Mouse (Mus musculus): ENCODE data around the gene Llgl1. TPM values are rescaled to one million over a fixed set of nuclear protein-coding genes. Genes with fewer than 3 reads are reported as not detected.

Gene Llgl1
- total and polyA plus RNA-seq, 2 experiments from 2014 or later = 13.5 to 33.0 TPM

GRCm38 (mm10) chr11:60727392-60728140, 28.0 kb downstream of the Llgl1 start:
- peaks cover 45% of the 10 kb centered on the region for H3K36me3 ChIP-seq (replicated peaks; ENCODE audit: control insufficient read depth, insufficient read depth, low read length)
- ATAC-seq (ENCODE audit: insufficient read depth, low read depth) (peak; percentile 7; the same call in 1 of the 2 replicates), DNase-seq (ENCODE audit: low spot score) (no peak)
- peak overlapping the region; percentile 91 for H3K9ac ChIP-seq (replicated peaks; ENCODE audit: low read depth, low read length)
- H3K4me3 ChIP-seq (ENCODE audit: low read depth, low read length) = peak overlapping the region; percentile 89
- TF ChIP-seq CTCF (IDR thresholded peaks at IDR 0.05; ENCODE audit: low read depth) (no peak), EP300 (IDR thresholded peaks at IDR 0.05; ENCODE audit: low read depth) (no peak)
- H3K9me3 ChIP-seq (replicated peaks; ENCODE audit: control insufficient read depth, low read length) = no peaks in the 10 kb centered on the region
- H3K27me3 ChIP-seq (ENCODE audit: control insufficient read depth, insufficient read depth, low read length) = no peaks in the 10 kb centered on the region
- H3K4me2 ChIP-seq (ENCODE audit: low read depth, low read length) = peak overlapping the region; percentile 61
- WGBS = 4% methylated on average over 12 of the region's 12 CpGs
- H3K27ac ChIP-seq (ENCODE audit: low read depth) = peak overlapping the region; percentile 91
- peaks cover 22% of the 10 kb centered on the region for H3K4me1 ChIP-seq (ENCODE audit: control insufficient read depth, insufficient read depth)

- peak; percentile 89 for ATAC-seq (ENCODE audit: insufficient read depth, low read depth)
Measured at GRCm38 (mm10) chr11:60728260-60728761, 28.8 kb downstream of the Llgl1 start, which contains the start of gene Mief2. Gene Mief2, plus strand, starts transcription at chr11:60728398.

GRCm38 (mm10) chr11:60729217-60729641, 29.7 kb downstream of the Llgl1 start:
- H3K4me2 ChIP-seq (ENCODE audit: low read depth, low read length) = peak overlapping the region; percentile 61
- H3K36me3 ChIP-seq (replicated peaks; ENCODE audit: control insufficient read depth, insufficient read depth, low read length) = peaks cover 32% of the 10 kb centered on the region
- no peak for TF ChIP-seq EP300 (IDR thresholded peaks at IDR 0.05; ENCODE audit: low read depth)
- TF ChIP-seq CTCF (IDR thresholded peaks at IDR 0.05; ENCODE audit: low read depth) = no peak
- H3K4me1 ChIP-seq (ENCODE audit: control insufficient read depth, insufficient read depth) = peaks cover 22% of the 10 kb centered on the region
- H3K9me3 ChIP-seq (replicated peaks; ENCODE audit: control insufficient read depth, low read length) = no peaks in the 10 kb centered on the region
- ATAC-seq (ENCODE audit: insufficient read depth, low read depth) = no peak
- H3K4me3 ChIP-seq (ENCODE audit: low read depth, low read length) = peak overlapping the region; percentile 89
- H3K9ac ChIP-seq (replicated peaks; ENCODE audit: low read depth, low read length) = 0 out of 2 replicates have a peak overlapping the region, but pooled peaks have one; percentile 91
- peak overlapping the region; percentile 91 for H3K27ac ChIP-seq (ENCODE audit: low read depth)
- DNase-seq (ENCODE audit: low spot score) = no peak
- 66% methylated on average over 6 of the region's 6 CpGs for WGBS
- no peaks in the 10 kb centered on the region for H3K27me3 ChIP-seq (ENCODE audit: control insufficient read depth, insufficient read depth, low read length)

More at GRCm38 (mm10) chr11:60728260-60728761, 28.8 kb downstream of the Llgl1 start, which contains the start of gene Mief2:
- H3K4me1 ChIP-seq (ENCODE audit: control insufficient read depth, insufficient read depth) = peaks cover 22% of the 10 kb centered on the region
- H3K27me3 ChIP-seq (ENCODE audit: control insufficient read depth, insufficient read depth, low read length) = no peaks in the 10 kb centered on the region
- peak within 1 kb of the TSS; percentile 91 for H3K9ac ChIP-seq (replicated peaks; ENCODE audit: low read depth, low read length)
- H3K27ac ChIP-seq (ENCODE audit: low read depth) = peak within 1 kb of the TSS; percentile 91
- TF ChIP-seq CTCF (IDR thresholded peaks at IDR 0.05; ENCODE audit: low read depth) (no peak; the same call in 1 of the 2 replicates), EP300 (IDR thresholded peaks at IDR 0.05; ENCODE audit: low read depth) (no peak)
- DNase-seq (ENCODE audit: low spot score) = peak; percentile 97
- H3K9me3 ChIP-seq (replicated peaks; ENCODE audit: control insufficient read depth, low read length) = no peaks in the 10 kb centered on the region
- H3K4me2 ChIP-seq (ENCODE audit: low read depth, low read length) = peak within 1 kb of the TSS; percentile 61
- peak within 1 kb of the TSS; percentile 89 for H3K4me3 ChIP-seq (ENCODE audit: low read depth, low read length)
- WGBS = under 1% methylated on average over 44 of the region's 44 CpGs
- peaks cover 41% of the 10 kb centered on the region for H3K36me3 ChIP-seq (replicated peaks; ENCODE audit: control insufficient read depth, insufficient read depth, low read length)

GRCm38 (mm10) chr11:60730169-60730568, 30.6 kb downstream of the Llgl1 start:
- peaks cover 23% of the 10 kb centered on the region for H3K36me3 ChIP-seq (replicated peaks; ENCODE audit: control insufficient read depth, insufficient read depth, low read length)
- ATAC-seq (ENCODE audit: insufficient read depth, low read depth) (no peak), DNase-seq (ENCODE audit: low spot score) (no peak)
- H3K4me2 ChIP-seq (ENCODE audit: low read depth, low read length) = no peak overlapping the region
- H3K27ac ChIP-seq (ENCODE audit: low read depth) = no peak overlapping the region
- H3K9ac ChIP-seq (replicated peaks; ENCODE audit: low read depth, low read length) = no peak overlapping the region
- WGBS = 76% methylated on average over 9 of the region's 9 CpGs
- H3K9me3 ChIP-seq (replicated peaks; ENCODE audit: control insufficient read depth, low read length) = no peaks in the 10 kb centered on the region
- peaks cover 22% of the 10 kb centered on the region for H3K4me1 ChIP-seq (ENCODE audit: control insufficient read depth, insufficient read depth)
- H3K27me3 ChIP-seq (ENCODE audit: control insufficient read depth, insufficient read depth, low read length) = no peaks in the 10 kb centered on the region
- TF ChIP-seq CTCF (IDR thresholded peaks at IDR 0.05; ENCODE audit: low read depth) (no peak), EP300 (IDR thresholded peaks at IDR 0.05; ENCODE audit: low read depth) (no peak)
- no peak overlapping the region for H3K4me3 ChIP-seq (ENCODE audit: low read depth, low read length)

GRCm38 (mm10) chr11:60731251-60731650, 31.7 kb downstream of the Llgl1 start:
- H3K4me1 ChIP-seq (ENCODE audit: control insufficient read depth, insufficient read depth) = peaks cover 16% of the 10 kb centered on the region

More at GRCm38 (mm10) chr11:60731251-60731650, 31.7 kb downstream of the Llgl1 start:
- 89% methylated on average over 14 of the region's 14 CpGs for WGBS
- Histone ChIP-seq H3K4me3 (ENCODE audit: low read depth, low read length) (no peak overlapping the region), H3K9ac (replicated peaks; ENCODE audit: low read depth, low read length) (no peak overlapping the region), H3K36me3 (replicated peaks; ENCODE audit: control insufficient read depth, insufficient read depth, low read length) (peaks cover 23% of the 10 kb centered on the region), H3K9me3 (replicated peaks; ENCODE audit: control insufficient read depth, low read length) (no peaks in the 10 kb centered on the region), H3K27ac (ENCODE audit: low read depth) (no peak overlapping the region), H3K4me2 (ENCODE audit: low read depth, low read length) (no peak overlapping the region), H3K27me3 (ENCODE audit: control insufficient read depth, insufficient read depth, low read length) (no peaks in the 10 kb centered on the region)
- DNase-seq (ENCODE audit: low spot score) = no peak
- TF ChIP-seq EP300 (IDR thresholded peaks at IDR 0.05; ENCODE audit: low read depth) (no peak), CTCF (IDR thresholded peaks at IDR 0.05; ENCODE audit: low read depth) (no peak)
- ATAC-seq (ENCODE audit: insufficient read depth, low read depth) = no peak
